Mouse (Mus musculus) neutrophil, adult 5-6 weeks (primary cell): ENCODE data around the gene Atp8b4. TPM values are rescaled to one million over a fixed set of nuclear protein-coding genes. Genes with fewer than 3 reads are reported as not detected.
A peak's percentile ranks its signal among the peaks of the same experiment; 100 is the strongest.

ENCODE experiments used
- ATAC-seq: fragments of 151-379, 151-347 bp; 2 replicates; pipeline ENCODE4 v1.8.0; 2017; ENCODE audit warnings: mild to moderate bottlenecking, moderate TSS enrichment; ENCODE audit not compliant: insufficient number of reproducible peaks, poor library complexity, low FRiP score, severe bottlenecking; ENCODE audit errors: extremely low read depth
- total RNA-seq: library from RNA; stranded (forward); fragments of 200-1000 nt; gene quantifications from 2 replicates; pipeline ENCODE4 v1.2.3, GENCODE M21; 2017

Gene Atp8b4
- total RNA-seq, 1 experiment from 2014 or later = 76.6 TPM

DNA sequence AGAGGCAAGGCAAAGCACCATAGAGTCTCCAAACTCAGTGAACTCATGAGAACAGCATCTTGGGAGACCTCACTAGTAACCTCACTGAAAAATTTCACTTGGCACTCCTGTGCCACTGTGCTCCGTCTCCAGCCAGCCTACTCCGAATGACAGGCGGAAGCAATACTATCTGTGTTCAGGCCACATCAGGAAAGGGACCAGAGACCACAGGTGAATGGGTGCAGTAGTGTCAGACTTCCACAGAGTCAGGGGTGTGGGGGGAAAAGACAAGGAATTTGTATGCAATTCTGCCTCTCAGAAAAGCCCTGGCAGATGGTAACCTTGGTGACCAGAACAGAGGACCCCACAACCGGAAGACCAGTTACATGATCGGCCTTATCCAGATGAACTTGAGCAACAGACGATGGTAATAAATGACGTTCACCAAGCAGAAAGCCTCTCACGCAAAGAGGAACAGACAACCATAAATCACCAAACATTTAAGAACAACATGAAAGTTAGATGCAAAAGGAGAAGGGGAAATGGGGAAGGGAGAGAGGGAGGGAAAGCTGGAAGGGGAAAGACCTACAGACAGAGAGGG, 112.9 kb downstream of the Atp8b4 start:
- no peak for ATAC-seq

DNA sequence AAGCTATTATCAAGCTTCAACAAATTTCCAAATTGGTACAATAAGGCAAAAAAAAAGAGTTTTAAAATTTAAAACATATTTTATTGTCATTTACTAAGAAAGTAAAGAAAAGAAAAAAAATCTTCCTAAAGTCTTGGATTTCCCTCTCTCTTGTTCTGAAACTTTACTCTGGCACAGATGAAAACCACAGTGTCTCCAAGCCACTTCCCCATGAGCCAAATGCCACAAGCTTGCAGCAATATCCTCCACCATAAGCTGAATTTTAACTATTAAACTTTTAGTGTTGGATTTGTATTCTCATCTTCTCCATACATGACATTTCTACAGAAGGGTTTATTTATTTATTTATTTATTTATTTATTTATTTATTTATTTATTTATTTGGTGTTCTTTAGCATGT, 114.4 kb downstream of the Atp8b4 start:
- ATAC-seq = no peak

DNA sequence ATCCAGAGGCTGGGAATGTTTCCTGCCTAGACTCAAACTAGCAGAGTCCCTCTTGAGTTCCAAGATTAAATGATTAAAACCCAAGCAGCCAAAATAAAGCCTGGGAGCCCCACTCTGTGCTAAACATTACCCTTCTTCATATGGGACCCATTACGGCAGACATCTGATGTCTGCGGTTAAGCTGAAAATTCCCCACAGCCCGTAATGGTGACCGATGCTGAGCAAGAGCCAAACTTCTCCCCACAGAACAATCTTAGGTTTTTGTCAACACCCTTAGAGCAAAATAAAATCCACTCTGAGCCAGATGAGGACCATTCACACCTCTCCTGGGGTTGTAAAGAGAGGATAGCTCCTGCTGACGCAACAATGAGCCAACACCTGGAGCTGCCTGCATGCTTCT, 120.2 kb downstream of the Atp8b4 start:
- ATAC-seq = no peak

- ATAC-seq = no peak
These were observed 128.8 kb downstream of the Atp8b4 start for GRCm38 (mm10) chr2:126371634-126372033.

DNA sequence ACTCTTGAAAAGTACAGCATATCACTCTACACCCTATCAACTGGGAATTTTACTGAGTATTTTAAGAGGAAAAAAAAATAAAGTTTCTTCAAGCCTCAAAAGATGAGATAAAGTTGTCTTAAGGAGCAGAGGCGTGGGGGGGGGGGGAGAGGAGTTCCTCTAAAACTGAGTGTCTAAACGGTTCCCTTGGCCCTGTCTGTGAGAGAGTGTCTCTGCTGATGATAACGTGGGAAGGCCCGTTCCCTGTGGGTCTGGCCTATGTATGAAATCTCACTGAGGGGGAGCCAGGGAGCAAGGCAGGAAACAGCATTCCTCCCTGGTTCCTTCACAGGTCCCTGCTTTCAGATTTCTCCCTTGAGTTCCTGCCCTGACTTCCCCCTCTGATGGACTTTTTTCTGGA, 130.7 kb downstream of the Atp8b4 start:
- ATAC-seq = no peak

GRCm38 (mm10) chr2:126363745-126364725, 136.4 kb downstream of the Atp8b4 start:
- no peak for ATAC-seq

DNA sequence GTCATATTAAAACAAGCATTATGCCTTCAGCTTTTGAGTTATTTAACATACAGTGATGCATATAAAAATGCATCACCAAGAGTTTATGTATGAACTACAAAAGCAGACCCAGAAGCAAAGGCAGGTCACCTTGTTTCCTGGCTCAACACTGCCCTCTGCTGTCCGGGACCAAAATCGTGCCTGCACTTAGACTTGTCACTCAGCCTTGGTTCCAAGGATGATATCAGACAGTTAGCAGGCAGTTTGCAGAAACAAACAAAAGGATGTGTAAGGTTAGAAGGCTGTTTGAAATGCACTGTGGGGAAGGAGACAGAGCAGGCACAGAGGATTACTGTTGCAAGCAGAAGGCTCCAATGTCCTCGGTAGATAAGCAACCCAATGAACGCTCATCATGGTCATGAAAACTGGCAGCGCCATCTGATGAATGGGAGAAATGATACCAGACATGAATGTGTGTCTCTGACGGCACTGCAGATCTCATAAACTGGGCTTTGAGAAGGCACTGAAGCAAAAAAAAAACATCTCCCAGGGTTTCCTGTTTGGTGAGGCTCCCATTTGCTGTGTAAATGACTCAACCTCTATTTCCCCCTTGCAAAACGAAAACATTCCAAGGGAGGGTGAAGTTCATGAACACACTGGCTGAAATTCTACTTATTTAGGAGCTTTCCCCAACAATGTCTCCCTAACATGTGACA, 137.3 kb downstream of the Atp8b4 start:
- no peak for ATAC-seq

DNA sequence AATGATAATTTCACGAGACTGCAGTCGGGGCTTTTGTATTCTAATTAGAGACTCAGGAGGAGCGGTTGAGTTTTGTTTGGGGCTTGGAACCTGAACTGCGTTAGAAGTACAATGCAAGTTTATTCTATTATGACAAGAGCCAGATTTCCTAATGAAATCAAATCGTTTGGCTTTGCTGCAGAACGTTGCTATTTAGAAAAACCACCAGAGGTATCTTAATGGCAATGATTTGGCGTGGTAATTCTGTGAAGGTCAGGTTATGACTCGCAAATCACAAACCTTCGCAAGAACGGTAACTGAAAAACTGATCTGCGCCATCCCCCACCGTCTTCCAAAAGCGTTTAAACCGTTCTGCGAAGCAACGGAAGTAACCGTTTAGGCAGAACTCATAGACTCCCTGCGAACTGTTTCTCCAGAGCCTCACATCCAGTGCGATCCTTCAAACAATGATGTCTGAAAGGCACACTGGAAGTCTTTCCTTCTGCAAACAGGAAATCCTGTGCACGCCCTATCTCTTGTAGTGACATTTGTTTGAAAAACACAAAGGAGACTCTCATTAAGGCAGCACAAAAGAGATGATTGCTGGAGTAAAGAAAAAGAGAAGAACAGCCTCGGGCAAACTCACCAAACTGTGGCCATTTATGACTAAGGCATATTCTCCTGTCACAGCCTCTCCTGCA, 139.2 kb downstream of the Atp8b4 start:
- ATAC-seq = no peak

DNA sequence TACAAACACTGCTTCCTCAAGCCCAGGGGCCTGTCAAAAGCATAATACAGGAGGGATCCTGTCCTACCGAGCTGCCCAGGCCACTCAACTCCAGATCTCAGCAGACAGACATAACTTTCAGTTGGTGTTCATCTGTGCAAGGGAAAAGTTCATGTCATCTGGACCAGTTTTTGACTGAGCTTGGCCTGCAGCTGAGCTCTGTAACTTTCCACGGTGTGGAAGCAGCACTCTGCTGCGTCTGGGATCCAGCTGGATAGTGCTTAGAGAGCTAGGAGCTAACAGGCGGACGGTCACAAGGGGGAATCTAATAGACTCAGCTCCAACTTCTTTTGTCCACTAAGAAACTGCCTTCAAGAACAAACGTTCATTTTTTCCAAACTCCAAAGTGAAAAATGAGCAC, 139.8 kb downstream of the Atp8b4 start:
- ATAC-seq = no peak

DNA sequence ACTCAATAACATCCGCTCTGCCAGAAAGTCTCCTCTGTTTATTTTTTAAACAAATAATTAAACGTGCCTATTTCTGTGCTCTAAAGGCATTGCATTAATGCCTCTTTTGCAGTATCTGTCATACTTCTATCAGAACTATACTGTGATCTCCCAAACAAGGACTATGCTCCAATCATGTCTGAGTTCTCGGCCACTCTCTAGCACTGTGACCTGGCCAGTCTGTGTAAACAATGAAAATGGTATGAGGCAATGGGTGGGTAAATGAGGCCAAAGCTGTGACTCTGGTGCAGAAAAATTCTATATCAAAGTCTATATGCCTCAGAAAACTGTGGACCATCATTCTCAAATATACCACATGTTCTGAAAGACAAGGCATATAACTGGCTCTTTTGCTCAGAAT, 140.5 kb downstream of the Atp8b4 start:
- ATAC-seq = no peak

GRCm38 (mm10) chr2:126359278-126359677, 141.2 kb downstream of the Atp8b4 start:
- no peak for ATAC-seq

DNA sequence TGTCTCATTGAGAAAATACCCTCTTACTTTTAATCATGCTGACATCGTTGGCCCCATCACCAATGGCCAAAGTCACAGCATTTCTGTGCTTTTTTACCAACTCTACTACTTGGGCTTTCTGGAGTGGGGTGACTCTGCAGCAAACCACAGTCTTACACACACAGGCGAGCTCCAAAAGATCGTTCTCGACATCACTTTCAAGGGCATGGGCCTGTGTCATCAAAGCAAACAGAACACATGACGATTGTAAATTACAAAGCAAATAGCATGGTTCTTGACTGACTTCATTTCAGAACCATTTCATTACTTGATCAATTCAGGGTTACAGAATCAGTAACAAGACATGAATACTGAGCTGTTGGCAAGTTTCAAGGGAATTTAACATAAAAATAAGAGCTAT, 141.7 kb downstream of the Atp8b4 start:
- ATAC-seq = no peak

GRCm38 (mm10) chr2:126355259-126355658, 145.2 kb downstream of the Atp8b4 start:
- ATAC-seq = no peak

DNA sequence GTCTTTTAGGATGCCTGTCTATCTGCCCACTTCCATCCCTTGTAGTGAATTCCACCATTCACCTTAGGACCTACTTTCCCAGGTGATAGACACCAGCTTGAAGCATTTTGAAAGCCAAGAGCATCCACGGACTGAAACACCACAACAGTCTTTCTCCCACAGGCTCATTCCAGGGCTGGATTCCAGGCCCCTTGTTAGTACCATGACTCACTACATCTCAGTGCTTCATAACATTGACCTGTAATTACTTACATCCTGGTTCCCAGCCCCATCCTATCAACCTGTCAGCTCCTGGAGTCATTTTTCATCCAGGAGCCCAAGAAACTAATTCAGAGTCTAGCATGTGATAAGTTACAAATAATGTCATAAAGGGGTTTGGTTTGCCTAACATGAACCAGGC, 148.7 kb downstream of the Atp8b4 start:
- ATAC-seq = no peak

DNA sequence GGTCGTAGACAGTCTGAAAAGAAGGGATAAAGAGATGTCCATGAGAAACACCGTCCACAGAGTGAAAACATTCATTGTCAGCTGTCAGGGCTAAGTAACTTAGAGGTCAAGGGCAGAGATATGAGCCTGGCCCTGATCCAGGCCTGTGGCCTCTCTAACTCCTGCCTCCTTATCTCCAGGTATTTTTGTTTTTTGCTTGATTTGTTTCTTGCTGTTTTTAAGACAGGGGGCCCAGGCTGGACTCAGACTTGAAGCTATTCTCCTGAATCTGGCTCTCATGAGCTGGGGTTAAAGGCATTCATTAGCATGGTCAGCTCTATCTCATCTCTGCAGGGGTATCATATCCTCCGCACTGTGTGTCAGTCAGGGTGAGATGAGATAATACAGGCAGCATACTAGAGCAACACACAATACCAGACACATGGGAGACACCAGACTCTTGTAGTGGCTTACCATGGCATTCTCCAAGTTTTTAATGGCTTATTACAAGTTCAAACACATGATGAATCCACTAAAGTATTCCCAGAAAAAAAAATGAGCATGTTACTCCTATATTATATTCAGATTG, 157.4 kb downstream of the Atp8b4 start:
- no peak for ATAC-seq

DNA sequence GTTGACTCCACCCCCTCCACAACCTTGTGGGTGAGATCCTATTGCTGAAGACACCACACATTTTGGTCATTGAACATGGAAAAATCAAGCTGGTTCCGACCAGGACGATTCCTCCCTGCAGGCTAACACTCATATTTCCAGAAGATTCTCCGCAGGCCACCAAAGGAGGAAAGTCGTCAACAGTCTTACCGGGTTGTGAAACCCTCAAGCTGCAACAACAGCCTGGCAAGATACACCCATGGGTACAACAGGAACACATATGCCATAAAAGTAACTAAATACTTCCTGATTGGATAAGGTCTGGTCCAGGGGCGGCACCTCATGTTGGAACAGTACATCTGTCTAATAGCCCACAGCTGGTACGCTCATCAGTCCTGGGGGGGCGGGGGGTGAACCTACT, 159.0 kb downstream of the Atp8b4 start:
- ATAC-seq = no peak

- ATAC-seq = no peak
These were observed 160.3 kb downstream of the Atp8b4 start for GRCm38 (mm10) chr2:126340201-126340600.

- no peak for ATAC-seq
These were observed 161.0 kb downstream of the Atp8b4 start for GRCm38 (mm10) chr2:126339516-126339915.

- ATAC-seq = peak; percentile 56; the same call in 1 of the 2 replicates
These were observed 163.3 kb downstream of the Atp8b4 start for GRCm38 (mm10) chr2:126337143-126337542.
